Mouse (Mus musculus): Measurements from ENCODE around the gene Mrpl12. TPM values are rescaled to one million over a fixed set of nuclear protein-coding genes. Genes with fewer than 3 reads are reported as not detected.
"Not testable (repeated sequence)": the region's sequence is repeated elsewhere in the genome, so short reads cannot be mapped to it uniquely, and the experiment has no call there.

Gene Mrpl12
- total RNA-seq, 2 experiments from 2014 or later: 222 to 244 TPM

- intact Hi-C loops (cut with DNase I): no loop called here
- no peak for DNase-seq
Observed at GRCm38 (mm10) chr11:120501701-120502100, 17.3 kb downstream of the Mrpl12 start.

- intact Hi-C loops (cut with DNase I): no loop called here
- no peak for DNase-seq
Observed at GRCm38 (mm10) chr11:120505661-120506060, 21.2 kb downstream of the Mrpl12 start.

DNA sequence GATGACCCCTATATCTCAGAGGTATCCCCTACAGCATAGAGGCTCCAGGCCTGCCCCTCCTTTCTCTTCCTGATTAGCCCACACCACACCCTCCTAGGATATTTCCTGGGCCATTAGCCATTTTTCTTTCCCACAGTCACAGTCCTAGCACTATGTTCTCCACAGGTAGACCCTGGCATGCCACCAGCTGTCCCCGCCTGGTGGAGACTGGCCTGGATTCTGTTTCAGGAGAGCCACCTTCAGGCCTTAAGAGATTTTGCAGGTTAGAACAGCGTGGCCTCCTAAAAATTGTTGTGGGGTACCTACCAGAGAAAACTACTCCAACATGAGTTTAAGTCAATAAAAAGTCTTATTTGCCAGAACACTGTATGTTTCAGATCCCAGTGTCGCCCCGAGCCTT, 22.5 kb downstream of the Mrpl12 start:
- DNase-seq: no peak
- intact Hi-C loops (cut with DNase I): no loop called here

GRCm38 (mm10) chr11:120507611-120508289, 23.3 kb downstream of the Mrpl12 start:
- no peak for DNase-seq
- intact Hi-C loops (cut with DNase I): no loop called here

DNA sequence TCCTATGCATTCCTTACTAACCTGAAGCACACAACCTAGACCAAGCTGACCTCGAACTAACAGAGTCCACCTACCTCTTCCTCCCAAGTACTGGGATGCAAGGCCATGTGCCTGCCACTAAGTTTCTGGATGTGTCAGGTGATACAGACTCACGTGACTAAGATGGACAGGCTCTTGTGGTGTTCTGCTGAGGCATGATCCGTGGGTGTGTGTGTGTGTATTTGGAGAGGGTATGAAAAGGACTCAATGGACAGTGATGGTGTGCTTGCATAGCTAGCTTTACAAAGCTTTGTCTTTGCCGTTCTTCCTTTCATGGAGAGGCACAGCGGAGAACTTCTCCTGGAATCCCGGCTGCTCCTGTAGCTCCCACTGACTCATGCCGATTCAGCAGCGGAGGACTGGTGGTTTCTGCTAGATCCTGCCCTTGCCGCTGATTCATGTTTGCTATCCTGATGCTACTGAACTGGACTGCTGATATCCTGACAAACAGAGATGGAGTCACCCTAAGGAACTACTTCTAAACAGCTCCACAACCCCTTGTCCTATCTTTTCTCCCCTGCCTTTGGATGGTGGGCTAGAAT, 24.0 kb downstream of the Mrpl12 start:
- intact Hi-C loops (cut with DNase I): no loop called here

DNA sequence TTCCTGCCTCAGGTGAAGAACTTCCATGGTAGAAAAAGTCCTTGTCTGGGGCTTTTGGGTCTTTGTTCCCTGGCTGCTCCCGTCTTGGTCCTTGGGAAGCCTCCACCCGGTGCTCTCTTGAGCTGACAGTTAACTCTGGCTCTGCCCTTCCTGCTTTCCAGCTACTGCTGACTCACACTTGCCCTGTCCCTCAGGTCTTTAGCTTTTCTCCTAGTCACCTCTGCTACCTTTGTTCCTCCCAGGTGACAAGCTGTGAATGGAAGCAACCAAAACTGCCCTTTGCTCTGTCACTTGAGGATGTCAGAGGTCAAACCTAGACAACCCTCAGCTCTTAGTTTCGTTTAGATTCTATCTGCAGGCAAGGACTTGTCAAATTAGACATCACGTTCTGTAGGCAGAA, 25.5 kb downstream of the Mrpl12 start:
- intact Hi-C loops (cut with DNase I): loop anchor here (2.0 to 10.0 kb wide), 3 partner anchors 19 to 265 kb away; partner anchors contain the start of genes Cenpx, Lrrc45 and Slc25a10
- DNase-seq: no peak

More for the DNA sequence above, 24.0 kb downstream of the Mrpl12 start:
- no peak for DNase-seq

- no peak for DNase-seq
- intact Hi-C loops (cut with DNase I): loop anchor here (2.0 to 10.0 kb wide), 3 partner anchors 20 to 264 kb away; partner anchors contain the start of genes Cenpx, Lrrc45 and Slc25a10
Observed at GRCm38 (mm10) chr11:120510375-120511030, 26.1 kb downstream of the Mrpl12 start.

DNA sequence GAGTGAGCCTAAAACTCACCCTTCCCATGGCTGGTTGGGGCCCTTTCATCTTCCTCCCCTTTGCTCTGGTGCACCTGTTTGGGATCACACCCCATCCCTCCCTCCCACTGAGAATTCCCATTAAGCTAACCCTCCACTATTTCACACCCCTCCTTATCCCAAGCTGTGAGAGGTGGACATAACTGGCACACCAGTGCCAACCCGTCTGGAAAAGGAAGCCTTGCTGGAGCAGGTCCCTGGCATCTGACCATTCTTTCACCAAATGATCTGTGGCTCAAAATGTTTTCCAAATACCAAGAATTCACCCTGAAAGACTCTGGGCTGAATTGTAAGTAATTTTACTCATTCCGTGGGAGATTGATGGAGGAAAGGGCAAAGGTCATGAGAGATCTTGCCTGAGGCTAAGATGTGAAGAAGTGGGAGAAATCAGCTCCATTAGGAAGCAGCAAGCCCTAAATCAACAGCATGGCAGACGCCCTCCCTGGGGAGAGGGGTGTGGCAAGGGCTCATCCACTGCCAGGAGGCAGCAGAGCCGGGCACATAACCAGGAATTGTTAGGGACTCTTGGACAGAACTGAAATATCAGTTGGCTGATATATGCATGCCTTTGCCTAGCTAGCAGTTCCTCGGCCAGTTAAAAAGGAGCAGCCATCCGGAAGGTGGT, 28.5 kb downstream of the Mrpl12 start:
- intact Hi-C loops (cut with DNase I): loop anchor here (5.0 to 10.0 kb wide), 2 partner anchors 199 to 262 kb away; partner anchors contain the start of genes Cenpx and Lrrc45
- no peak for DNase-seq

DNA sequence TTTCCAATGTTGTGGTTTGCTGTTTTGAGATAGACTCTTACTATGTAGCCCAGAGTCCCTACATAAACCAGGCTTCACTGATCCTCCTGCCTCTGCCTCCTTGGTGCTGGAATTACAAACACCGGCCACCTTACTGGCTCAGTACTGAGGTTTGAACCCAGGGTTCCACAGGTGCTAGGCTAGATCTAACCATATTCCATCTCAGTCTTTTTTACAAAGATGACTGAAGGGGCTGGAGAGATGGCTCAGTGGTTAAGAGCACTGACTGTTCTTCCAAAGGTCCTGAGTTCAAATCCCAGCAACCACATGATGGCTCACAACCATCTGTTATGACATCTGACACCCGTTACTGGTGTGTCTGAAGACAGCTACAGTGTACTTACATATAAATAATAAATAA, 29.8 kb downstream of the Mrpl12 start:
- not testable (repeated sequence) for DNase-seq
- intact Hi-C loops (cut with DNase I): loop anchor here (1.0 to 10.0 kb wide), 4 partner anchors 65 to 261 kb away; partner anchors contain the start of genes Cenpx and Lrrc45

DNA sequence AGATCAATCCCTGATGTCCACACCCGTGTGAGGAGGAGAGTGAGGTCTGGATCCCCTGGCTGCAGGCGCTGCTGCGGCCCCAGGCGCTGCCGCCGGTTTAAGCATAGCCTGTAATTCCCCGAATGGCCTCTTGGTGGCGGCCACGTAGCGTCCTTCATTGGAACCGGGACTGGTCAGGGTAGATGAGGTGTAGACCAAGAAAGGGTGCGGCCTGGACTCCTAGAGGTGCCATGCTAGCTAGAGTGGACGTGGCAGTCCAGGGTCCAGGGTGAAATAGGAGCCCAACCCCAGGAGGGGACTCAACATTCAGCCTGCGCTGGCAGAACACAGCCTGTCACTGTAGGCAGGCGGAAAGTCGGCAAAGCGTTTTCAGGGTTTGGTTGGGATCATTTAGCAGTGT, 31.2 kb downstream of the Mrpl12 start:
- DNase-seq: peak; percentile 88 to 96

GRCm38 (mm10) chr11:120517147-120517546, 32.7 kb downstream of the Mrpl12 start:
- DNase-seq: no peak
- intact Hi-C loops (cut with DNase I): loop anchor here (10.0 kb wide), 1 partner anchor 258 kb away; no protein-coding TSS in a partner anchor

More for the DNA sequence above, 31.2 kb downstream of the Mrpl12 start:
- intact Hi-C loops (cut with DNase I): loop anchor here (10.0 kb wide), 1 partner anchor 259 kb away; no protein-coding TSS in a partner anchor

- DNase-seq: peak; percentile 59 to 62
- intact Hi-C loops (cut with DNase I): loop anchor here (10.0 kb wide), 1 partner anchor 257 kb away; no protein-coding TSS in a partner anchor
Observed at GRCm38 (mm10) chr11:120518027-120518426, 33.6 kb downstream of the Mrpl12 start.

DNA sequence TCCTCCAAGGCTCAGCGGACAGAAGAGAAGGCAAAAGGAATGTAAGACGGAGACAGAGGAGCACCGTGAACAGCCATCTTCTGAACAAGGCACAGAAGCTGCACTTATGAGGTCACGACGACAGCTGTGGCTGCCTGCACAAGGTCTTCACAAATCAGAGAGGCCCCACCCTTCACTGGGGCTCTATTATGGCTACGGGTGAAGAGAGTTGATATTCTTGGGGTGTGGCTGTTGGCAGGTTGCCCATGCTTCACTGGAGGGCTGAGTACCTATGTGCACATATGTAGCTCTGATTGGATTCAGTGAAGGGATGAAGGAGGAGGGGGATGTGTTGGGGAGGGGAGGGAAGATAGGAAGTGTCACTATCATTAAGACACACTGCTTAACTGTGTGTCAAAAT, 34.1 kb downstream of the Mrpl12 start:
- peak in 1 of 2 experiments; percentile 30 for DNase-seq
- intact Hi-C loops (cut with DNase I): loop anchor here (10.0 kb wide), 1 partner anchor 256 kb away; no protein-coding TSS in a partner anchor

DNA sequence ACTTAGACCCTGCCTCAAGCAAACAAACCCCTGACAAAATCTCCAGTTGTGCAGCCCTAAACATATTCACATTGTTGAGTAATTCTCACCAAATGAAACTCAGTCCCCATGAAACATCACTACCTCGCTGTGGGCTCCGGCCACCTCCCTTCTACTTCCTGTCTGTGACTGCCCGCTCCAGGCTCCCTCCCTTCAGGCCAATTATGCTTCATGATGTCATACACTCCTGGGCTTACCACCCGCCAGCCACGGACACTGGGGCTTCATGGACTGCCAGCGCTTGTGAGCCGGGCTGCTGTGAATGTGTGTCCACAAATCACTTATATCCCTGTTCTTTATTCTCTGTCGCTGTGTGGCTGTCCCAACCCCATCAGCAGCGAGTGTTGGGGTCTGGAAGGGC, 35.3 kb downstream of the Mrpl12 start:
- DNase-seq: peak; percentile 65 to 74
- intact Hi-C loops (cut with DNase I): loop anchor here (2.0 to 10.0 kb wide), 2 partner anchors 29 to 255 kb away; partner anchors contain the start of gene Mcrip1

GRCm38 (mm10) chr11:120520498-120520897, 36.1 kb downstream of the Mrpl12 start:
- intact Hi-C loops (cut with DNase I): loop anchor here (2.0 kb wide), 1 partner anchor 28 kb away; the partner anchor contains the start of gene Mcrip1
- no peak for DNase-seq

- DNase-seq: peak; percentile 57 to 79
- intact Hi-C loops (cut with DNase I): loop anchor here (2.0 kb wide), 1 partner anchor 28 kb away; the partner anchor contains the start of gene Mcrip1
Observed at GRCm38 (mm10) chr11:120520967-120521540, 36.6 kb downstream of the Mrpl12 start.

DNA sequence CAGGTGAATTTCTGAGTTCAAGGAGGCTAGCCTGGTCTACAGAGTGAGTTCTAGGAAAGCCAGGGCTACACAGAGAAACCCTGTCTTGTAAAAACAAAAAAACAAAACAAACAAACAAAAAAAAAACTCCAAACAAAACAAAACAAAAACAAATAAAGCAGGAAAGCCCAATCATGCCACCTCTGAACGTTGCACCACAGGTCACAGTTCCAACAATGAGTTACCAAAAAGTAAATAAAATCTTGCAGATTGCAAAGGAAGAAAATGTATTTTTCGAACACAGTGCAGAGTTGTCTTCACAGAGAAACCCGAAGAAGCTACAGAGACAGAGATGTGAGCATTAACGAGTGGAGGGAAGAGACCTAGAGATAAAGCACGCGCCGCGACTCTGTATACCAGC, 38.2 kb downstream of the Mrpl12 start:
- DNase-seq: no peak
- intact Hi-C loops (cut with DNase I): no loop called here

DNA sequence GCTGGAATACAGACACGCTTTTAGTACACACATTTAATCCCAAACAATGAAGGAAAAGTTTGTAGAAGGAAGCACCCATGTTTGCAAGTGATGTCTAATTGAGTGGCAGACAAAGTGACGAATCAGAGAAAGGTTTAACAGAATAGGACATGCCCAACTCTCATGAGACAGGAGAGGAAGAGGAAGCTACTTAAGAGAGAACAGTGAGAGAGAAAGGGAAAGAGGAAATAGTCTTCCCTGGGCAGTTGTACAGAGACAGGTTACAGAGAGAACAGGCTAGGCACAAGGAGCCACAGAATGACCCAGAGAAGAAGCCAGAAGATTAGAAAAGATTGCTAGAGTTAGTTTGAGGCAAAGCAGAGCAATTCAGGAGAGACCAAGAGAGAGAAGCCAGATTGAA, 41.5 kb downstream of the Mrpl12 start:
- DNase-seq: no peak
- intact Hi-C loops (cut with DNase I): no loop called here

GRCm38 (mm10) chr11:120527690-120528354, 43.4 kb downstream of the Mrpl12 start:
- intact Hi-C loops (cut with DNase I): no loop called here
- DNase-seq: no peak
